Mouse (Mus musculus): ENCODE data around the gene Nop53.

DNA sequence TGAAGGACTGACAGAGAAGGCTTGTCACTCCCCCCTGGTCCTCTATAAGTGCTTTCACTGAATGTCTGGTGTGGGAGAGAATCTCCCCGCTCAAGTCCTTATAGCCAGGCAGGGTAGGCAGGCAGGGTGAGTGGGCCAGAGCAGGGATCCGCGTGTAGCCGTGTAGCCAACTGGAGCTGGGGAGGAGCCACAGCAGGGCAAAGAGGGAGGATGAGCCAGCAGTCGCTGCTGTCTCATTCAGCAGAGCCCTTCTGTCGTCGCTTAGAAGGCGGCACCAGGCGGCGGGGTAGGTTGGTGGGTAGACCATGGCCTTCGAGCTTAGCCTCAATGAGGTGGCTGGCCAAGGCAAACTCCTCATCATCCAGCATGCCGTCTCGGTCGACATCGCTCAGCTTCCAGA lies 4.1 kb upstream of the Nop53 start:
- TF ChIP-seq CTCF (IDR thresholded peaks at IDR 0.05; ENCODE audit: borderline replicate concordance, insufficient read depth, low read length) (no peak), POLR2A (IDR thresholded peaks at IDR 0.05; ENCODE audit: low read depth, low read length) (no peak)
